In genomic region chr17:12258517-12258916, GRCm38 (mm10) we compare ENCODE assay signal across 18 mouse cellular contexts.
"Had no signal": no experiment of that assay in that cellular context is flagged by ENCODE, and none has a peak within 500 bp of the region (broad histone marks: within the 10 kb centered on the region; RNA-seq: fewer than 3 reads in every experiment).

No protein-coding gene starts in this region.

- H3K9ac ChIP-seq: lung, embryonic 14.5 days; midbrain, embryonic 12.5 days; neural tube, embryonic 13.5 days; neural tube, embryonic 15.5 days had no signal

- H3K27me3 ChIP-seq: midbrain, embryonic 12.5 days; neural tube, embryonic 13.5 days; neural tube, embryonic 15.5 days had no signal

- H3K27ac ChIP-seq: midbrain, embryonic 10.5 days; midbrain, embryonic 12.5 days; neural tube, embryonic 13.5 days; neural tube, embryonic 15.5 days had no signal

- DNase-seq: lung, embryonic 14.5 days; lung, postnatal 10 days; lung, postnatal 4 days; midbrain, embryonic 14.5 days; retina, postnatal 1 day; right cerebral cortex, adult 18-20 months; right cerebral cortex, postnatal 25 days; right cerebral cortex, postnatal 4 days; spleen, adult 18-20 months; thymus, adult 18-20 months; thymus, postnatal 14 days; thymus, postnatal 36 days had no signal

- H3K4me3 ChIP-seq: midbrain, embryonic 10.5 days; midbrain, embryonic 12.5 days; myocyte; neural tube, embryonic 13.5 days; neural tube, embryonic 15.5 days had no signal

- H3K4me2 ChIP-seq: lung, embryonic 14.5 days; midbrain, embryonic 12.5 days; neural tube, embryonic 13.5 days; neural tube, embryonic 15.5 days had no signal

- H3K9me3 ChIP-seq: midbrain, embryonic 10.5 days; midbrain, embryonic 12.5 days; neural tube, embryonic 13.5 days; neural tube, embryonic 15.5 days had no signal

- ATAC-seq: midbrain, embryonic 16.5 days had no signal

- H3K4me1 ChIP-seq: midbrain, embryonic 10.5 days; midbrain, embryonic 12.5 days; neural tube, embryonic 13.5 days; neural tube, embryonic 15.5 days had no signal
